Mouse (Mus musculus) hindbrain, embryonic 12.5 days (tissue): ENCODE results near the gene Kmt5c. TPM values are rescaled to one million over a fixed set of nuclear protein-coding genes. Genes with fewer than 3 reads are reported as not detected.

Experiments used
- ATAC-seq: fragments of 200-750 bp; cut with Nextera tagmentation; 2 replicates; pipeline ENCODE4 v1.8.0; 2017; ENCODE audit warnings: moderate TSS enrichment; ENCODE audit not compliant: low FRiP score
- H3K27ac ChIP-seq: fragments of 300-500 bp; sonication (generic); 2 replicates; pipeline ENCODE4 v1.5.1; 2016; ENCODE audit warnings: mild to moderate bottlenecking
- H3K27me3 ChIP-seq: fragments of 300-500 bp; sonication (generic); 2 replicates; pipeline ENCODE4 v1.6.1; 2016; ENCODE audit warnings: mild to moderate bottlenecking
- H3K36me3 ChIP-seq: fragments of 300-500 bp; sonication (generic); 2 replicates; pipeline ENCODE4 v1.6.1; 2016; ENCODE audit warnings: mild to moderate bottlenecking
- H3K4me1 ChIP-seq: fragments of 300-500 bp; sonication (generic); 2 replicates; pipeline ENCODE4 v1.6.1; 2016
- H3K4me2 ChIP-seq: fragments of 300-500 bp; sonication (generic); replicated peaks from 2 replicates; pipeline ENCODE4 v1.6.1; 2016; ENCODE audit warnings: mild to moderate bottlenecking
- H3K4me3 ChIP-seq: fragments of 300-500 bp; sonication (generic); 2 replicates; pipeline ENCODE4 v1.5.1; 2016; ENCODE audit warnings: mild to moderate bottlenecking
- H3K9ac ChIP-seq: fragments of 300-500 bp; sonication (generic); 2 replicates; pipeline ENCODE4 v1.6.1; 2016; ENCODE audit warnings: mild to moderate bottlenecking, moderate library complexity
- H3K9me3 ChIP-seq: fragments of 300-500 bp; sonication (generic); replicated peaks from 2 replicates; pipeline ENCODE4 v1.6.1; 2016; ENCODE audit warnings: mild to moderate bottlenecking
- WGBS: fragments of 180-500 bp; shearing (Covaris S2); methylation state at CpG from one replicate; pipeline ENCODE4 v1.1.7; 2016; 5-methylcytosine and 5-hydroxymethylcytosine counted together
- polyA plus RNA-seq: library from polyadenylated mRNA; unstranded; fragments of >200 nt; fragmentation: Nextera tagmentation; extraction: Ambion mirVana; gene quantifications from 2 replicates; pipeline ENCODE4 v1.2.1, GENCODE M21; 2016

Gene Kmt5c
- polyA plus RNA-seq, 1 experiment from 2014 or later: 91.5 TPM

DNA sequence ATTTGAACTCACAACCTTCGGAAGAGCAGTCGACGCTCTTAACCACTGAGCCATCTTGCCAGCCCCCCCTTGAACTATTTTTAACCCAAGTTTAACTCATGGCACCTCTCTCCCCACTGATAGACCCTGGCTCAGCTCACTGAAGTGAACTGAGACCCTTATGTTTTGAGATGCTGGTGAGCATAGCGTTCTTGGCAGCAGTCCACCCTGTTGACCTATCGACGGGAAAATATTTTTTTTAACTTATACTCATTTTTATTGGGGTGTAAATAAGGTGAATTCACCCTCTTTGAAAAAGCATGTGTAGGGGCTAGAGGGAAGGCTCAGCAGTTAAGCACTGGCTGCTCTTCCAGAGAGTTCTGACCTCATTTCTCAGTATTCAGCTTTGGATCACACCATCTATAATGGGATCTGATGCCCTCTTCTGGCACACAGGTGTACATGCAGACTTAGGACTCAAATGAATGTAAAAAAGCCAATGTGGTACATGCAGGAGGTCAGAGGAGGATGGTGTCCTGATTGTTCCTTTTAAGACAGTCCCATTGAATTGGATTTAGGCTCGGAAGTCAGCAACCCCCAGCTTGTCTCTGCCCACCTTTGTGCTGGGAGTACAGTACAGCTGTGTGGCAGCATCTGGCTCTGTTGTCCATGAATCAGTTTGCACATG is 56.0 kb downstream of the Kmt5c start:
- Histone ChIP-seq H3K27ac (no peak overlapping the region), H3K9ac (no peak overlapping the region), H3K27me3 (no peaks in the 10 kb centered on the region; the same call in 1 of the 2 replicates), H3K9me3 (no peaks in the 10 kb centered on the region), H3K4me1 (peaks cover 7% of the 10 kb centered on the region), H3K36me3 (peaks cover 41% of the 10 kb centered on the region), H3K4me2 (no peak overlapping the region), H3K4me3 (no peak overlapping the region; the same call in 1 of the 2 replicates)
- no peak for ATAC-seq
- 78% methylated on average over 7 of the region's 7 CpGs for WGBS

Other genes with a start within 250 kb of the Kmt5c start
- gene Ppp1r12c, start 238.4 kb upstream of the Kmt5c start, polyA plus RNA-seq: 65.8 and 72.0 TPM in 2 replicates
- gene Tnnt1, start 223.7 kb upstream of the Kmt5c start, polyA plus RNA-seq: 19.2 and 72.4 TPM in 2 replicates
- gene Tnni3, start 215.9 kb upstream of the Kmt5c start, polyA plus RNA-seq: 2.2 and 3.1 TPM in 2 replicates
- 2.5 and 3.6 TPM in 2 replicates for gene Dnaaf3, start 207.7 kb upstream of the Kmt5c start, polyA plus RNA-seq
- gene Syt5, start 192.6 kb upstream of the Kmt5c start, polyA plus RNA-seq: 32.9 and 33.2 TPM in 2 replicates
- gene Ptprh, start 136.1 kb upstream of the Kmt5c start, polyA plus RNA-seq: 0.13 and 0.40 TPM in 2 replicates
- 3.2 and 3.5 TPM in 2 replicates for gene Tmem86b, start 108.7 kb upstream of the Kmt5c start, polyA plus RNA-seq
- 15.0 and 17.1 TPM in 2 replicates for gene Ppp6r1, start 81.1 kb upstream of the Kmt5c start, polyA plus RNA-seq
- 108 and 110 TPM in 2 replicates for gene Hspbp1, start 55.0 kb upstream of the Kmt5c start, polyA plus RNA-seq
- gene Brsk1, start 49.5 kb upstream of the Kmt5c start, polyA plus RNA-seq: 5.8 and 5.9 TPM in 2 replicates
- gene Tmem150b, start 14.9 kb upstream of the Kmt5c start, polyA plus RNA-seq: 0.26 and 0.48 TPM in 2 replicates
- gene Cox6b2, start 13.0 kb downstream of the Kmt5c start, polyA plus RNA-seq: 37.6 and 39.8 TPM in 2 replicates
- gene Fam71e2, start 31.2 kb downstream of the Kmt5c start, polyA plus RNA-seq: not detected in 2 replicates
- gene Il11, start 42.7 kb downstream of the Kmt5c start, polyA plus RNA-seq: 0.34 TPM in 1 of 2 replicates, not detected in the other
- gene Tmem190, start 42.8 kb downstream of the Kmt5c start, polyA plus RNA-seq: not detected in 2 replicates
- 2.9 and 4.0 TPM in 2 replicates for gene Tmem238, start 49.5 kb downstream of the Kmt5c start, polyA plus RNA-seq
- gene Rpl28, start 52.8 kb downstream of the Kmt5c start, polyA plus RNA-seq: 290 and 306 TPM in 2 replicates
- gene Ube2s, start 72.5 kb downstream of the Kmt5c start, polyA plus RNA-seq: 331 and 348 TPM in 2 replicates
- 5.3 and 6.7 TPM in 2 replicates for gene Shisa7, start 104.6 kb downstream of the Kmt5c start, polyA plus RNA-seq
- gene Isoc2b, start 130.1 kb downstream of the Kmt5c start, polyA plus RNA-seq: 5.1 and 7.0 TPM in 2 replicates
- 0.88 and 1.2 TPM in 2 replicates for gene Isoc2a, start 137.0 kb downstream of the Kmt5c start, polyA plus RNA-seq
- gene Gm36210, start 166.4 kb downstream of the Kmt5c start, polyA plus RNA-seq: not detected in 2 replicates
- 4.3 and 4.8 TPM in 2 replicates for gene Zfp628, start 175.1 kb downstream of the Kmt5c start, polyA plus RNA-seq
- gene Nat14, start 181.9 kb downstream of the Kmt5c start, polyA plus RNA-seq: 12.3 and 14.3 TPM in 2 replicates
- gene Ssc5d, start 185.7 kb downstream of the Kmt5c start, polyA plus RNA-seq: 1.6 and 2.2 TPM in 2 replicates
- not detected in 2 replicates for gene Sbk2, start 224.3 kb downstream of the Kmt5c start, polyA plus RNA-seq
- gene Sbk3, start 231.1 kb downstream of the Kmt5c start, polyA plus RNA-seq: 0.19 and 0.23 TPM in 2 replicates